Mouse (Mus musculus): ENCODE measurements around the gene Pacsin2. TPM values are rescaled to one million over a fixed set of nuclear protein-coding genes. Genes with fewer than 3 reads are reported as not detected.

The Pacsin2 gene
- polyA plus RNA-seq, 1 experiment from 2014 or later: 53.0 TPM

- 40% methylated on average over 5 of the region's 5 CpGs for WGBS
- Histone ChIP-seq H3K27ac (replicated peaks in 1 of 2; ENCODE audit: control insufficient read depth in 1 of 2, insufficient read depth in 1 of 2, low read depth in 2 of 2, low read length in 2 of 2) (peak overlapping the region; percentile 70 to 81; a peak in 2 of 4 replicates), H3K9me3 (ENCODE audit: control insufficient read depth, low read length) (no peaks in the 10 kb centered on the region), H3K4me1 (ENCODE audit: control insufficient read depth in 2 of 2, insufficient read depth in 2 of 2, low read length in 2 of 2) (peaks cover 51 to 74% of the 10 kb centered on the region in 2 experiments), H3K4me3 (ENCODE audit: control insufficient read depth in 1 of 2, insufficient read depth in 1 of 2, low read depth in 1 of 2, low read length in 2 of 2) (no peak overlapping the region), H3K9ac (ENCODE audit: low read length) (no peak overlapping the region; the same call in 1 of the 2 replicates), H3K27me3 (ENCODE audit: control insufficient read depth, insufficient read depth, low read length) (no peaks in the 10 kb centered on the region), H3K36me3 (ENCODE audit: control insufficient read depth, insufficient read depth, low read length) (no peaks in the 10 kb centered on the region), H3K4me2 (ENCODE audit: low read length) (no peak overlapping the region)
- ATAC-seq (ENCODE audit: insufficient number of reproducible peaks, insufficient read depth, low FRiP score, low read depth): no peak
Observed at GRCm38 (mm10) chr15:83448646-83449045, 15.8 kb downstream of the Pacsin2 start.

- Histone ChIP-seq H3K4me2 (ENCODE audit: low read length) (peak overlapping the region; percentile 34), H3K9ac (ENCODE audit: low read length) (peak overlapping the region; percentile 11; the same call in 1 of the 2 replicates)
Observed at GRCm38 (mm10) chr15:83447791-83448544, 16.4 kb downstream of the Pacsin2 start.

GRCm38 (mm10) chr15:83445908-83446307 is 18.5 kb downstream of the Pacsin2 start:
- no peak overlapping the region for H3K9ac ChIP-seq (ENCODE audit: low read length)
- peaks cover 48 to 78% of the 10 kb centered on the region in 2 experiments for H3K4me1 ChIP-seq (ENCODE audit: control insufficient read depth in 2 of 2, insufficient read depth in 2 of 2, low read length in 2 of 2)
- H3K27ac ChIP-seq (replicated peaks in 1 of 2; ENCODE audit: control insufficient read depth in 1 of 2, insufficient read depth in 1 of 2, low read depth in 2 of 2, low read length in 2 of 2): peak overlapping the region; percentile 60 to 81
- peak; percentile 88 for ATAC-seq (ENCODE audit: insufficient number of reproducible peaks, insufficient read depth, low FRiP score, low read depth)
- no peak overlapping the region for H3K4me3 ChIP-seq (ENCODE audit: control insufficient read depth in 1 of 2, insufficient read depth in 1 of 2, low read depth in 1 of 2, low read length in 2 of 2)
- no peaks in the 10 kb centered on the region for H3K9me3 ChIP-seq (ENCODE audit: control insufficient read depth, low read length)
- H3K4me2 ChIP-seq (ENCODE audit: low read length): peak overlapping the region; percentile 16; the same call in 1 of the 2 replicates
- no peaks in the 10 kb centered on the region for H3K27me3 ChIP-seq (ENCODE audit: control insufficient read depth, insufficient read depth, low read length)
- H3K36me3 ChIP-seq (ENCODE audit: control insufficient read depth, insufficient read depth, low read length): no peaks in the 10 kb centered on the region
- 16% methylated on average over 2 of the region's 2 CpGs for WGBS

More at GRCm38 (mm10) chr15:83447791-83448544, 16.4 kb downstream of the Pacsin2 start:
- Histone ChIP-seq H3K4me1 (ENCODE audit: control insufficient read depth in 2 of 2, insufficient read depth in 2 of 2, low read length in 2 of 2) (peaks cover 50 to 74% of the 10 kb centered on the region in 2 experiments), H3K4me3 (ENCODE audit: control insufficient read depth in 1 of 2, insufficient read depth in 1 of 2, low read depth in 1 of 2, low read length in 2 of 2) (no peak overlapping the region), H3K27ac (replicated peaks in 1 of 2; ENCODE audit: control insufficient read depth in 1 of 2, insufficient read depth in 1 of 2, low read depth in 2 of 2, low read length in 2 of 2) (peak overlapping the region; percentile 70 to 81), H3K9me3 (ENCODE audit: control insufficient read depth, low read length) (no peaks in the 10 kb centered on the region), H3K27me3 (ENCODE audit: control insufficient read depth, insufficient read depth, low read length) (no peaks in the 10 kb centered on the region), H3K36me3 (ENCODE audit: control insufficient read depth, insufficient read depth, low read length) (no peaks in the 10 kb centered on the region)
- 28% methylated on average over 10 of the region's 10 CpGs for WGBS
- no peak for ATAC-seq (ENCODE audit: insufficient number of reproducible peaks, insufficient read depth, low FRiP score, low read depth)

GRCm38 (mm10) chr15:83445383-83445782 is 19.0 kb downstream of the Pacsin2 start:
- H3K4me2 ChIP-seq (ENCODE audit: low read length): peak overlapping the region; percentile 16; the same call in 1 of the 2 replicates
- no peaks in the 10 kb centered on the region for H3K27me3 ChIP-seq (ENCODE audit: control insufficient read depth, insufficient read depth, low read length)
- no peak overlapping the region for H3K4me3 ChIP-seq (ENCODE audit: control insufficient read depth in 1 of 2, insufficient read depth in 1 of 2, low read depth in 1 of 2, low read length in 2 of 2)
- 56% methylated on average over 5 of the region's 5 CpGs for WGBS
- no peak for ATAC-seq (ENCODE audit: insufficient number of reproducible peaks, insufficient read depth, low FRiP score, low read depth)
- H3K9me3 ChIP-seq (ENCODE audit: control insufficient read depth, low read length): no peaks in the 10 kb centered on the region
- peak overlapping the region; percentile 60 to 81 for H3K27ac ChIP-seq (replicated peaks in 1 of 2; ENCODE audit: control insufficient read depth in 1 of 2, insufficient read depth in 1 of 2, low read depth in 2 of 2, low read length in 2 of 2)
- H3K9ac ChIP-seq (ENCODE audit: low read length): no peak overlapping the region
- peaks cover 51 to 83% of the 10 kb centered on the region in 2 experiments for H3K4me1 ChIP-seq (ENCODE audit: control insufficient read depth in 2 of 2, insufficient read depth in 2 of 2, low read length in 2 of 2)
- H3K36me3 ChIP-seq (ENCODE audit: control insufficient read depth, insufficient read depth, low read length): no peaks in the 10 kb centered on the region

GRCm38 (mm10) chr15:83444425-83444824 is 20.0 kb downstream of the Pacsin2 start:
- no peaks in the 10 kb centered on the region for H3K27me3 ChIP-seq (ENCODE audit: control insufficient read depth, insufficient read depth, low read length)
- WGBS: 25% methylated on average over 6 of the region's 6 CpGs
- H3K27ac ChIP-seq (replicated peaks in 1 of 2; ENCODE audit: control insufficient read depth in 1 of 2, insufficient read depth in 1 of 2, low read depth in 2 of 2, low read length in 2 of 2): peak overlapping the region in 1 of 2 experiments; percentile 81; a peak in 3 of 4 replicates
- H3K4me3 ChIP-seq (ENCODE audit: control insufficient read depth in 1 of 2, insufficient read depth in 1 of 2, low read depth in 1 of 2, low read length in 2 of 2): no peak overlapping the region
- H3K36me3 ChIP-seq (ENCODE audit: control insufficient read depth, insufficient read depth, low read length): no peaks in the 10 kb centered on the region
- H3K4me1 ChIP-seq (ENCODE audit: control insufficient read depth in 2 of 2, insufficient read depth in 2 of 2, low read length in 2 of 2): peaks cover 53 to 92% of the 10 kb centered on the region in 2 experiments
- no peak overlapping the region for H3K9ac ChIP-seq (ENCODE audit: low read length)
- no peaks in the 10 kb centered on the region for H3K9me3 ChIP-seq (ENCODE audit: control insufficient read depth, low read length)
- ATAC-seq (ENCODE audit: insufficient number of reproducible peaks, insufficient read depth, low FRiP score, low read depth): no peak
- H3K4me2 ChIP-seq (ENCODE audit: low read length): no peak overlapping the region

- Histone ChIP-seq H3K4me1 (ENCODE audit: control insufficient read depth in 2 of 2, insufficient read depth in 2 of 2, low read length in 2 of 2) (peaks cover 42 to 79% of the 10 kb centered on the region in 2 experiments), H3K36me3 (ENCODE audit: control insufficient read depth, insufficient read depth, low read length) (no peaks in the 10 kb centered on the region), H3K9me3 (ENCODE audit: control insufficient read depth, low read length) (no peaks in the 10 kb centered on the region), H3K4me2 (ENCODE audit: low read length) (no peak overlapping the region), H3K4me3 (ENCODE audit: control insufficient read depth in 1 of 2, insufficient read depth in 1 of 2, low read depth in 1 of 2, low read length in 2 of 2) (no peak overlapping the region), H3K9ac (ENCODE audit: low read length) (no peak overlapping the region), H3K27ac (replicated peaks in 1 of 2; ENCODE audit: control insufficient read depth in 1 of 2, insufficient read depth in 1 of 2, low read depth in 2 of 2, low read length in 2 of 2) (no peak overlapping the region), H3K27me3 (ENCODE audit: control insufficient read depth, insufficient read depth, low read length) (no peaks in the 10 kb centered on the region)
- 82% methylated on average over 4 of the region's 4 CpGs for WGBS
- ATAC-seq (ENCODE audit: insufficient number of reproducible peaks, insufficient read depth, low FRiP score, low read depth): no peak
Observed at GRCm38 (mm10) chr15:83442495-83443037, 21.8 kb downstream of the Pacsin2 start.

- peaks cover 29 to 63% of the 10 kb centered on the region in 2 experiments for H3K4me1 ChIP-seq (ENCODE audit: control insufficient read depth in 2 of 2, insufficient read depth in 2 of 2, low read length in 2 of 2)
- no peaks in the 10 kb centered on the region for H3K9me3 ChIP-seq (ENCODE audit: control insufficient read depth, low read length)
- H3K4me2 ChIP-seq (ENCODE audit: low read length): peak overlapping the region; percentile 28; the same call in 1 of the 2 replicates
- WGBS: 29% methylated on average over 5 of the region's 5 CpGs
- no peak overlapping the region for H3K4me3 ChIP-seq (ENCODE audit: control insufficient read depth in 1 of 2, insufficient read depth in 1 of 2, low read depth in 1 of 2, low read length in 2 of 2)
- H3K9ac ChIP-seq (ENCODE audit: low read length): 0 out of 2 replicates have a peak overlapping the region, but pooled peaks have one; percentile 6
- no peak for ATAC-seq (ENCODE audit: insufficient number of reproducible peaks, insufficient read depth, low FRiP score, low read depth)
- peak overlapping the region in 1 of 2 experiments; percentile 53; a peak in 3 of 4 replicates for H3K27ac ChIP-seq (replicated peaks in 1 of 2; ENCODE audit: control insufficient read depth in 1 of 2, insufficient read depth in 1 of 2, low read depth in 2 of 2, low read length in 2 of 2)
- no peaks in the 10 kb centered on the region for H3K36me3 ChIP-seq (ENCODE audit: control insufficient read depth, insufficient read depth, low read length)
- no peaks in the 10 kb centered on the region for H3K27me3 ChIP-seq (ENCODE audit: control insufficient read depth, insufficient read depth, low read length)
Observed at GRCm38 (mm10) chr15:83440726-83441125, 23.7 kb downstream of the Pacsin2 start.

Data from heart, embryonic 14.5 days (tissue).